Mouse (Mus musculus) cerebellum, adult (tissue): ENCODE results near the gene Zfp607a.
A peak's percentile ranks its signal among the peaks of the same experiment; 100 is the strongest.
"Not testable (repeated sequence)": the region's sequence is repeated elsewhere in the genome, so short reads cannot be mapped to it uniquely, and the experiment has no call there.

Experiments used
- ATAC-seq: cut with Nextera tagmentation; 2 replicates; pipeline ENCODE4 v1.9.2; 2017; ENCODE audit warnings: mild to moderate bottlenecking, moderate library complexity, mixed read lengths; ENCODE audit not compliant: insufficient number of reproducible peaks, low FRiP score, low TSS enrichment

Gene Zfp607a

DNA sequence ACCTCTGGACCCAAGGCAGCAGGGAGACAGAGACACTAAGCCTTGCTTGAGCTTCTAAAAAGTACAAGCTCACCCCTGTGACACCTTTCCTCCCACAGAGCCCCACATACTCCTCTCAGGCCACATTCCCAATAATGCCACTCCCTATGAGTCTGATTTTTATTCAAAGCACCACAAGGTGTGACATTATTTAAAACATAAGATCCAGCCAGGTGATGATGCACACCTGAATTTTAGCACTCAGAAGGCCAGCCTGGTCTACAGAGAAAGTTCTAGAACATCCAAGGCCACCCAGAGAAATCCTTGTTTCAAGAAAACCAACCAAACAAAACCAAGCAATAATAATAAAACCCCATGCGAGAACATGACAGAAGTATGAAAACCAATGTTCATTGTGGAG lies at the start of gene Zfp607a:
TSS of gene Zfp607a (plus strand) at position 301 of the 400 bp plus-strand sequence.
- ATAC-seq, result no peak

DNA sequence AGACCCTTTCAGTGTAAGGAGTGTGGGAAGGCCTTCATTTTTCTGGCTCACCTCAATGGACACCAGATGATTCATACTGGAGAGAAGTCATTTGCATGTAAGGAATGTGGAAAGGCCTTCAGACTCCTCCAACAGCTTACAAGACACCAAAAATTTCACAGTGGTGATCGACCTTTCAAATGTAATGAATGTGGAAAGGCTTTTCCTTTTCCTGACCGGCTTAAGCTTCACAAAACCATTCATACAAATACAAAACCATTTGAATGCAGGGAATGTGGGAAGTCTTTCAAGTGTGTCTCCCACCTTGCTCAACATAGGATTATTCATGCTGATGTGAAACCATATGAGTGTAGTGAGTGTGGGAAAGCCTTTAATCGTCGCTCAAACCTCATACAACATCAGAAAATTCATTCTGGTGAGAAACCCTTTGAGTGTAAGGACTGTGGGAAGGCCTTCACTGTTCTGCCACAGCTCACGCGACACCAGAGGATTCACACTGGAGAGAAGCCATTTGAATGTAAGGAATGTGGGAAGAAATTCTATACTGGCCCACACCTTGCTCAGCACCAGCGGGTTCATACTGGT lies 38.7 kb upstream of the Zfp607a start:
- no peak for ATAC-seq

- no peak for ATAC-seq
Observed at GRCm38 (mm10) chr7:27822611-27823010, 34.7 kb upstream of the Zfp607a start.

DNA sequence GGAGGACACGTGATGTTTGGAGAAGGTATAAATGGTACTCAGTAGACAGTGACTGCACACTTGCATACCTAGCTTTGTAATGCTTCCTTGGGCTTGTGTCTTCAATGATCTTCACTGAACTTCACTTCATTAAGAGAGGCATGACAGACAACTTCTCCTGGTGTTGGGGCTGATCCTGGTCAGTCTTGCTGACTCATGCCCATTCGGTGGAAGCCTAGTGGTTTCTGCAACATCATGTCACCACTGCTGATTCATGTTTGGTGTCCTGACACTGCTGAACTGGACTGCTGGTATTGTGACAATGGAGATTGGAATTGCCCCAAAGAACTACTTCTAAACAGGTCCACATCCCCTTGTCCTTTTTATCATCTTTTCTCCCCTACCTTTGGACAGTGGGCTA lies 23.2 kb upstream of the Zfp607a start:
- no peak for ATAC-seq

GRCm38 (mm10) chr7:27837896-27838295 lies 19.4 kb upstream of the Zfp607a start:
- no peak for ATAC-seq

DNA sequence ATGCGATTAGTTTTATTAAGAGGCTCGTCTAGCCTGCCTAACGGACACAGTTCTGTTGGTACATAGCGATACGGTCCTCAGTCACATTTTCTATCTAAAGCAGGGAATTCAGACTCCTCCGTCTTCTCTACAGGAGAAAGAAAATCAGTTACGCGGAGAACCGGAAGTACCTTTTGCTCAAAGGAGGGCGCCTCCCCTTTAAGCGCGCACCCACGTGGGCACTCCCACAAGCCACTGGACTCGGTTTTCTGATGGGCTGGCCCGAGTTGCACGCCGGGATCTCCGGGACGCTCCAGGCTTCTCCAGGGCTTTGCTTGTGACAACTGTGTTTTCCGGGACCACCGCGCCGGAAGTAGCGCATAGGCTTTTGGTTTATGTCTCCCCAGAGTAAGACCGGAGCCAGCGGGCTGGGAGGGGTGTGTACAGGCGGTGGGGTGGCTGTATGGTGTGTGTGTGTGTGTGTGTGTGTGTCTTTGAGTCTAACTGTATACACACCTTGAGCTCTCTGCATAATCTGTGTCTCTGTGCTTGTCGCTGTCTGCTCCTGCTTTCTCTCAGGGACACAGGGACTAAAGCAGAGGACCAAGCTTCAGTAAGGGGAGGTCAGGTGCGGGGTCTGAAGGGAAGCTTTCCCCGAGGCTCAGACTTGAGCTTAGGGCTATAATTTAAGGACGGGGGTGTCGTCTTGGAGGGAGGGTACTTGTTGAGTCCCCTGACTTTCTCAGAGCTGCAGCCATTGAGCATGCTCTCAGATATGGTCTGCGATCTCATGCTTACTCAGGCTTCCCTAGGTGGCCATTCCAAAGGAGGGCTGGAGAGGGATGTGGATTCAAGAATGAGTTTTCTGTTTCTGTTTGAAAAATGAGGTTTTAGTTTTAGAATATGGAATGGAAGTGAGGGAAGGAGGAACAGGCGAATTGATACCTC lies 18.7 kb upstream of the Zfp607a start, which contains the start of gene Zfp59:
TSS of gene Zfp59 (plus strand) at position 285 of the 927 bp plus-strand sequence.
- peak; percentile 83; the same call in 1 of the 2 replicates for ATAC-seq

- no peak for ATAC-seq
Observed at GRCm38 (mm10) chr7:27839596-27839995, 17.7 kb upstream of the Zfp607a start.

GRCm38 (mm10) chr7:27840104-27840503 lies 17.2 kb upstream of the Zfp607a start:
- ATAC-seq, result no peak

GRCm38 (mm10) chr7:27859301-27860251 lies 2.2 kb downstream of the Zfp607a start:
- no peak for ATAC-seq

DNA sequence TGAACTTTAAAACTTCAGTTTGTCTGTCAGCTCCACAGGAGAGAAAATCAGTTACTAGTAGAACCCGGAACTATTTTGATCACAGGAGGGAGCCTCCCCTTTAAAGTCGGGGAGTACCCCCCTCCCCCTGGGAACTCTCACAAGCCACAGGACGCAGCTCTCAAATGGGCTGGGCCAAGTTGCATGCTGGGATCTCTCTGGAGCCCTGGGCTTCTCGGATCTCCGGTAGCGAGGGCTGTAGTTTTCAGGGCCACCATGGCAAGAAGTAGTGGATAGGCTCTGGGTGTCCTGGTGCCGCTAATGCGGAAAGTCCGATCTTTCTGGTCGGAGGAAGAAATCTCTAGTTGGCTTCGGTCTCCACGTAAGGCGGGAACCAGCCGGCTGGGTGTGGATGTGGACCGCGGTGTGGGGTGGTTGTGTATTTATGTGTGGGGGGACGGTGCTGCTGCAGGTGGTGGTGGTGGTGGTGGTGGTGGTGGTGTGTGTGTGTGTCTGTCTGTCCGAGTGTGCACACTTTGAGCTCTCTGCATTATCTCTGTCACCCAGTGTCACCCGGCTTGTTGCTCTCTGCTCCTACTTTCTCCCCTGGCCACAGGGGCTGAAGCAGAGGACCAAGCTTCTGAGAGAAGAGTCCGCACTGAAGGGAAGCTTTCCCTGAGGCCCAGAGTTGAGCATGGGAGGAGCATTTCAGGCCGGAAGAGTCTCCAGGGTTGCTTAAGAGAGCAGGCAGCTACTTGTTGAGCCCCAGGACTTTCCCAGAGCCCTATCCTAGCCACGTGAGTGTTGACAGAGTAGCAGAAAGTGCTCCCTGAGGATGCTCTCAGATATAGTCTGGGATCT lies 3.3 kb downstream of the Zfp607a start:
- ATAC-seq, result no peak

GRCm38 (mm10) chr7:27862578-27862977 lies 5.3 kb downstream of the Zfp607a start:
- ATAC-seq, result not testable (repeated sequence)

- no peak for ATAC-seq
Observed at GRCm38 (mm10) chr7:27881721-27882120, 24.4 kb downstream of the Zfp607a start.

DNA sequence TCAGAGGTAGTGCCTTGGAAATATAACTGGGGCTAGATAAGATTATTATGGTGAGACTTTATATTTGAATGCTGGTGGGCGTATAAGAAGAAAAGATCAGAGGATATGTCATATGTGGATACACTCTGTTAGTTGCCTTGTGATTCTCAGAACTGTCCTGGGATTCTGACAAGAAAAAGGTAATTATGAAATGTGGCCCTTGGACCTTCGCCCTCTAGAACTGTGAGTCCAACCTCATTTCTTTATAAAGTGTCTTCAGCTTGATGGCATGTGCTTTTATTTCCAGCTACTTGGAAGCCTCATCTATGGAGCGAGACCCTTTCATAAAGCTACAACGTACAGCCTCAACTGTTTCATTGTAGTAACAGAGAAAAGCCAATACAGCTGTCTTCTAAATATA lies 43.3 kb downstream of the Zfp607a start:
- ATAC-seq, result no peak

- no peak for ATAC-seq
Observed at GRCm38 (mm10) chr7:27905061-27905848, 47.9 kb downstream of the Zfp607a start.

DNA sequence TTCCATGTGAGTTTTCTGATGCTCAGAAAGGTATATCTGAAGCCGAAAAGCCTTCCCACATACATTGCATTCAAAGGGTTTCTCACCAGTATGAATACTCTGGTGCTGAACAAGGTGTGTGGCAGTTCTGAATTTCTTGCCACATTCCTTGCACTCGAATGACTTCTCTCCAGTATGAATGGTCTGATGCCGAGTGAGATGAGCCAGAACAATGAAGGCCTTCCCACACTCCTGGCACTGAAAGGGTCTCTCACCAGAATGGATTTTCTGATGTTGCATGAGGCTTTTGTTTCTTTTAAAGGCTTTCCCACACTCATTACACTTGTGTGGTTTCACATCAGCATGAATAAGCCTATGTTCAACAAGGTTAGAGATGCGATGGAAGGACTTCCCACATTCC lies 53.6 kb downstream of the Zfp607a start:
- ATAC-seq, result not testable (repeated sequence)

DNA sequence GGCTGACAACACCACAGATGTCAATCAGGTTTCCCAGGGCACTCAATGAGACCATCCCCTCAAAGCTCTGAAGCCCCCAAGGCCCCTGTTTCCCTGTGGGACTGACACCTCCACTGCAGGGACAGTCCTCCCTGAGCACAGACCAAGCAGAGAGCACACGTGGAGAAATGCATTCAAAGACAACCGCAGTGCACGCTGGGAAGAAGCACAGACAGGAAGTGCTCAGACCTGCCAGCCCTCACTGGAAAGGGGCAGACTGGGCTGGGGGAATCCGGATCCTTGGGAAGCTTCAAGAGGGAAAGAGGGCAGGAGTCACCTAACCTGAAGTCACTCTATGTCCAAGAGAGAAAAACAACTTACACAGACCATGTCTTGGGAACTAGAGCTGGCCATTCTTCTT lies 69.7 kb downstream of the Zfp607a start:
- ATAC-seq, result not testable (repeated sequence)

GRCm38 (mm10) chr7:27928818-27929695 lies 71.7 kb downstream of the Zfp607a start, which contains the start of gene Zfp974:
TSS of gene Zfp974 (minus strand) at chr7:27929460.
- peak; percentile 31; the same call in 1 of the 2 replicates for ATAC-seq
